Mouse (Mus musculus): ENCODE results near the gene Ryr2. TPM values are rescaled to one million over a fixed set of nuclear protein-coding genes. Genes with fewer than 3 reads are reported as not detected.
"Not testable (repeated sequence)": the region's sequence is repeated elsewhere in the genome, so short reads cannot be mapped to it uniquely, and the experiment has no call there.

Ryr2 gene
- total and polyA plus RNA-seq, 3 experiments, result 127 to 1,020 (median 877) TPM

- 69% methylated on average over 3 of the region's 3 CpGs for WGBS
- Histone ChIP-seq H3K27ac (no peak overlapping the region), H3K4me1 (ENCODE audit: control insufficient read depth, insufficient read depth, low read length) (no peaks in the 10 kb centered on the region), H3K4me3 (no peak overlapping the region), H3K36me3 (ENCODE audit: control insufficient read depth, insufficient read depth, low read length) (peaks cover 10% of the 10 kb centered on the region), H3K27me3 (ENCODE audit: control insufficient read depth, insufficient read depth, low read length) (no peaks in the 10 kb centered on the region), H3K9ac (ENCODE audit: low read depth, low read length) (no peak overlapping the region), H3K79me2 (replicated peaks; ENCODE audit: control insufficient read depth, insufficient read depth, low read length) (no peaks in the 10 kb centered on the region)
- DNase-seq, result no peak
- intact Hi-C loops (cut with DNase I), result no loop called here
- no peak for TF ChIP-seq POLR2A (IDR thresholded peaks at IDR 0.05; ENCODE audit: insufficient read depth, low read depth, low read length)
- no peak for TF ChIP-seq EP300 (IDR thresholded peaks at IDR 0.05; ENCODE audit: insufficient read depth, low read depth, low read length)
- no peak for TF ChIP-seq CTCF (IDR thresholded peaks at IDR 0.05)
These were observed 288.0 kb downstream of the Ryr2 start for GRCm38 (mm10) chr13:11818723-11819122.

- peaks cover 13% of the 10 kb centered on the region for H3K36me3 ChIP-seq (ENCODE audit: control insufficient read depth, insufficient read depth, low read length)
- H3K27ac ChIP-seq; H3K27me3 ChIP-seq (ENCODE audit: control insufficient read depth, insufficient read depth, low read length); DNase-seq; intact Hi-C loops (cut with DNase I); H3K9ac ChIP-seq (ENCODE audit: low read depth, low read length); H3K4me1 ChIP-seq (ENCODE audit: control insufficient read depth, insufficient read depth, low read length); H3K4me3 ChIP-seq; H3K79me2 ChIP-seq (replicated peaks; ENCODE audit: control insufficient read depth, insufficient read depth, low read length): not testable (repeated sequence)
- 72% methylated on average over 1 of the region's 1 CpGs for WGBS
These were observed 297.4 kb downstream of the Ryr2 start for GRCm38 (mm10) chr13:11809365-11809764.

DNA sequence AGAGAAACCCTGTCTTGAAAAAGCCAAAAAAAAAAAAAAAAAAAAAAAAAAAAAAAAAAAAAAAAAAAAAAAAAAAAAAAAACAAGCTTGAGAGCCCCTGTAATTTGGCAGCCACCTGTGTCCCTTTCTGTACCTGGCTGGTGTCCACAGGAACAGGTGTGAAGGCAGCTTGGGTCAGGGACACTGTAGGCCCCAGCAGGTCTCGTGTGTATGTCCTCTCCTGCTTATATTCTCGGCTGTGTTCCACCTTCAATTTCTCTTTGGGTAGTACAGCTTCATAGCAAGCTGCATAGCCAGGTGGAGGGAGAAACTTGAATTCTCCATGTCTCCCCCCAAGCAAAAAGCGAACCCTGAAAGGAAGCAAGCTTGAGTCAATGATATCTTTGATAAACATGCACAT lies 314.2 kb downstream of the Ryr2 start:
- H3K36me3 ChIP-seq (ENCODE audit: control insufficient read depth, insufficient read depth, low read length), result peaks cover 13% of the 10 kb centered on the region
- WGBS, result 69% methylated on average over 3 of the region's 3 CpGs
- intact Hi-C loops (cut with DNase I), result no loop called here
- no peak for DNase-seq
- TF ChIP-seq POLR2A (IDR thresholded peaks at IDR 0.05; ENCODE audit: insufficient read depth, low read depth, low read length), result no peak
- TF ChIP-seq CTCF (IDR thresholded peaks at IDR 0.05), result no peak
- TF ChIP-seq EP300 (IDR thresholded peaks at IDR 0.05; ENCODE audit: insufficient read depth, low read depth, low read length), result no peak
- no peak overlapping the region for H3K27ac ChIP-seq
- H3K79me2 ChIP-seq (replicated peaks; ENCODE audit: control insufficient read depth, insufficient read depth, low read length), result no peaks in the 10 kb centered on the region
- no peak overlapping the region for H3K4me3 ChIP-seq
- no peaks in the 10 kb centered on the region for H3K4me1 ChIP-seq (ENCODE audit: control insufficient read depth, insufficient read depth, low read length)
- H3K27me3 ChIP-seq (ENCODE audit: control insufficient read depth, insufficient read depth, low read length), result no peaks in the 10 kb centered on the region
- no peak overlapping the region for H3K9ac ChIP-seq (ENCODE audit: low read depth, low read length)

DNA sequence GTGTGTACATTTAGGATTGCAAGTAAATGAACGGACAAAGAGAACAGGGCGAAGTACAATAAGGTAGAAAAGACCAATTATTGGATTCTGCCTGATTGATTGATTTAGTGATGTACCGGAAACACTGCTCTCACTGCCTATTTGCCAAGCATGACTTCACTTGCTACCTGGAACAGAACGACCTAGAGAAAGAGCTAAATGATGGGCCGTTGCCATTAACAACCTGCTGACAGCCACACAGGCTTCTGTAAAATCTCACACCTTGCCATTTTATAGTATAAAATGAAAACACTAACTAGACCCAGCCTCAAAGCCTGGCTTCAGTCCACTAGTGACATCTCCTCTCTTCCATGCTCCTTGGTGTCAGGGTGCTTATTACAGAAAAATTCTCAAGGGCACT lies 316.2 kb downstream of the Ryr2 start:
- peaks cover 19% of the 10 kb centered on the region for H3K36me3 ChIP-seq (ENCODE audit: control insufficient read depth, insufficient read depth, low read length)
- no peaks in the 10 kb centered on the region for H3K79me2 ChIP-seq (replicated peaks; ENCODE audit: control insufficient read depth, insufficient read depth, low read length)
- H3K27me3 ChIP-seq (ENCODE audit: control insufficient read depth, insufficient read depth, low read length), result no peaks in the 10 kb centered on the region
- intact Hi-C loops (cut with DNase I), result no loop called here
- H3K9ac ChIP-seq (ENCODE audit: low read depth, low read length), result no peak overlapping the region
- no peaks in the 10 kb centered on the region; the same call in 1 of the 2 replicates for H3K4me1 ChIP-seq (ENCODE audit: control insufficient read depth, insufficient read depth, low read length)
- TF ChIP-seq EP300 (IDR thresholded peaks at IDR 0.05; ENCODE audit: insufficient read depth, low read depth, low read length) (no peak), CTCF (IDR thresholded peaks at IDR 0.05) (no peak), POLR2A (IDR thresholded peaks at IDR 0.05; ENCODE audit: insufficient read depth, low read depth, low read length) (no peak)
- H3K27ac ChIP-seq, result no peak overlapping the region
- H3K4me3 ChIP-seq, result no peak overlapping the region
- WGBS, result 88% methylated on average over 5 of the region's 5 CpGs
- DNase-seq, result no peak

DNA sequence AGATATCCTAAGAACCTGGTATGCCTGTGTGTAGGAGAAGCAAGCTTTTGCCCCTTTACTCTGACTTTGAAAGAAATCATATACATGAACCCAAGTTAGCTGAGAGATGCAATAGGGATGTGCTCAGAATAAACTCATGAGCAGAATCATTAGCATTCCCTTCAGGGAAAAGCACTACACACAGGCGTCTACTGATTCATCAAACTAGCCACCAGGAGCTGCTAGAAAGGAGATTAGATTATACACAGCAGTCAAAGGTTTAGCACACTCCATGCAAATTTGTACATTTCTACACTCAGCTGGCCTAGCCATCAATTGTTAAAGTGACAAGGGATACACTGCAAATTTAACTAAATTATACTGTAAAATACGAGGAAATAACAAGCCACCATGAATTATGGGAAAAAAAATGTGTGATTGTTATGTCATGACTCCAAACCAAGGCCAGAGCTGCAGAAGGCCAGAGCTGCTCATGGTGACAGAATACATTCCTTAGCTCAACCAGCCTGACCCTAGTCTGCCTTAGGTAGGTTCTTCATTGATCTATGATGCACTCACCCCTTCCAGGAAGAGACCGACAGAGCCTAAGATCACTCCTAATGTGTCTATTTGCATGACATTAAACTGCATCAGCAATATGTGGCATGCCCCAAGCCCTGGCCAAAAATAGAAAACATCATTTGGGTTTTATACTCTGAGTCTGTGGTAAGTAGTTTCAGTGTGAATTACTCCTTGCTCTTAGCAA lies 324.2 kb downstream of the Ryr2 start:
- Histone ChIP-seq H3K27ac (no peak overlapping the region), H3K79me2 (replicated peaks; ENCODE audit: control insufficient read depth, insufficient read depth, low read length) (no peaks in the 10 kb centered on the region), H3K27me3 (ENCODE audit: control insufficient read depth, insufficient read depth, low read length) (no peaks in the 10 kb centered on the region), H3K36me3 (ENCODE audit: control insufficient read depth, insufficient read depth, low read length) (peaks cover 23% of the 10 kb centered on the region), H3K4me1 (ENCODE audit: control insufficient read depth, insufficient read depth, low read length) (no peaks in the 10 kb centered on the region; the same call in 1 of the 2 replicates), H3K4me3 (no peak overlapping the region), H3K9ac (ENCODE audit: low read depth, low read length) (no peak overlapping the region)
- intact Hi-C loops (cut with DNase I), result no loop called here
- 59% methylated on average over 3 of the region's 3 CpGs for WGBS
- TF ChIP-seq EP300 (IDR thresholded peaks at IDR 0.05; ENCODE audit: insufficient read depth, low read depth, low read length) (no peak), POLR2A (IDR thresholded peaks at IDR 0.05; ENCODE audit: insufficient read depth, low read depth, low read length) (no peak), CTCF (IDR thresholded peaks at IDR 0.05) (no peak)
- no peak for DNase-seq

- H3K36me3 ChIP-seq (ENCODE audit: control insufficient read depth, insufficient read depth, low read length), result peaks cover 18% of the 10 kb centered on the region
- 53% methylated on average over 2 of the region's 2 CpGs for WGBS
- H3K9ac ChIP-seq (ENCODE audit: low read depth, low read length), result no peak overlapping the region
- DNase-seq, result no peak
- no peaks in the 10 kb centered on the region for H3K79me2 ChIP-seq (replicated peaks; ENCODE audit: control insufficient read depth, insufficient read depth, low read length)
- no peak overlapping the region for H3K27ac ChIP-seq
- no peaks in the 10 kb centered on the region for H3K27me3 ChIP-seq (ENCODE audit: control insufficient read depth, insufficient read depth, low read length)
- intact Hi-C loops (cut with DNase I), result no loop called here
- no peak overlapping the region for H3K4me3 ChIP-seq
- no peaks in the 10 kb centered on the region for H3K4me1 ChIP-seq (ENCODE audit: control insufficient read depth, insufficient read depth, low read length)
- no peak for TF ChIP-seq POLR2A (IDR thresholded peaks at IDR 0.05; ENCODE audit: insufficient read depth, low read depth, low read length)
- no peak for TF ChIP-seq CTCF (IDR thresholded peaks at IDR 0.05)
- TF ChIP-seq EP300 (IDR thresholded peaks at IDR 0.05; ENCODE audit: insufficient read depth, low read depth, low read length), result no peak
These were observed 325.7 kb downstream of the Ryr2 start for GRCm38 (mm10) chr13:11781065-11781464.
